Mouse (Mus musculus): ENCODE results near the gene Brca2.
"Not testable (repeated sequence)": the region's sequence is repeated elsewhere in the genome, so short reads cannot be mapped to it uniquely, and the experiment has no call there.

Brca2 gene

DNA sequence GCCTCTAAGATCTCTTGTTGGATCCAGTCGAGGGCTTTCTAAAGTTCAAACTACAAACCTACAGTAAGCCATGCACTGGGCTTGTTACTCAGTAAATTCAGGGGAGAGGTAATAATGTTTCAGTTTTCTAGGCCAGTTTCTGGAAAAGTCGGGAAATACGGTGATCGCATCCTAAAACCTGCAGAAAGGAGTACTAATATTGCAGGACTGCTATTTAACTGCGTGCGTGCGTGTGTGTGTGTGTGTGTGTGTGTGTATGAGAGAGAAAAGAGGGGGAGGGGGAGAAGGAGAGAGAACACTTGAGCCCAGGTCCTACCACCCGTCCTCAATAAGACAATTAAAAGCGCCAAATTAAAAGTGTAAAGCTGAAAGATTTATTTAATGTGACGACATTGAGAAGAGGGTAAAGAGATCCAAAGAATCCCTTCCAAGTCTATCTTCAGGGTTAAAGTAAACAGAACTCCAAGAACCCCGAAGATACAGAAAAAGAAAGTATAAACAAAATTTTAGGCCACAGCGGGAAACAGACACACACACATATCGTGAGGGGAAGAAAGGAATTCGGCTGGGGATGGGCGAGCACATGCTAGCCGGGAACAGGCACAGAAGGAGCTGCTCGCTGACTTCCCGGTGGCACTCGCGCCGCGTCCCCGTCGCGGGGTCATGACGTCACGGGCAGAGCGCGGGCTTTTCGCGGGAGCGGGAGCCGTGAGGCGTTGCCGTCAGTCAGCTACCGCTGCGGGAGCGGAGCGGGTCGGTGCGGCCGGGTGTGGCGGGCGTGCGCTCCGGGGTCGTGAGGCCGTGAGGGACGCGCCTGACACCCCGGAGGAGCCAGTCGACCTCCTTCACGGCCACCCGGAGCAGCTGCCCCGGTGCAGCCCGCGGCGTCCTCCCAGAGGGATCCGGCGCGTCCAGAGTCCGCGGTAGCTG is at the start of gene Brca2:
Gene Brca2 (plus strand): TSS at position 694 of the 930 bp plus-strand sequence.
- peak; percentile 89 for DNase-seq

- no peak for DNase-seq
Observed at GRCm38 (mm10) chr5:150477364-150477763, 45.1 kb upstream of the Brca2 start.

GRCm38 (mm10) chr5:150478612-150479011 is 43.8 kb upstream of the Brca2 start:
- no peak for DNase-seq

DNA sequence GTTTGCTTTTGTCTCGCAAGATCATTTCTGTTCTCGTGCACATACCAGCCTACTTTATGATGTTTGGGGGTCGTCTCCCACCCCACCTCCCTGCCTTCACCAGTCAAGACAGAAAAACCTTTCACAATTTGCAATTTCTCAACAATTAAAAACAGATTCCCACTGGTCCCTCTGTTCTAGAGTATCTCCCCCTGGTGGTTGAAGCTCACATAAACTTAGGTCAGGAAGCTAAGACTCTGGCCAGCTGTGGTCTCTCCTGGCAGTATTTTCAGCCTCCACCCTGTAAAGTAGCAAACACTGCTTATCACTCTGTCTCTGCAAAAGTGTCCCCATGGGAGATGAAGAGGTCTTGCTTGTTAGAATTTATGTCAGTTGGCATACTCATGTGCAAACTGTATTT is 37.2 kb upstream of the Brca2 start:
- DNase-seq: no peak

- no peak for DNase-seq
Observed at GRCm38 (mm10) chr5:150490285-150490684, 32.1 kb upstream of the Brca2 start.

- no peak for DNase-seq
Observed at GRCm38 (mm10) chr5:150490821-150491220, 31.6 kb upstream of the Brca2 start.

GRCm38 (mm10) chr5:150491573-150492173 is 30.8 kb upstream of the Brca2 start:
- DNase-seq: not testable (repeated sequence)

- peak; percentile 36 for DNase-seq
Observed at GRCm38 (mm10) chr5:150495792-150496191, 26.6 kb upstream of the Brca2 start.

- no peak for DNase-seq
Observed at GRCm38 (mm10) chr5:150510451-150511225, 11.8 kb upstream of the Brca2 start.

DNA sequence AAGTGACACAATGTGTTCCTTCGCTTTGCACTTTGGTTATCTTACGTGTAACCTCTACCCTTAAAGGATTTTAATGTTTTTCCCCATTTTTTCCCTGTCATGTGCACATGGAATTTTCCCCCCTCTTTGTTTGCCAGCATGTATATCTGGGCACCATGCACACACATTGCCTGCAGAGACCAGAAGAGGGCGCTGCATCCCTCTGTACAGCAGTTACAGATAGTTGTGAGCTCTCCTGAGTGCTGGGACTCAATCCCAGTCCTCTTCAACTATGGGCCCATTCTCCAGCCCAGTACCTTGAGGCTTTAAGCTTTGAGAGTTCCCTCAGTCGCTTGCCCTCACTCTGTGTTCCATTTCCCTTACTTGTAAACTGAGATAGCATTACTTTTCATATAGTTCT is 9.2 kb upstream of the Brca2 start:
- DNase-seq: no peak

- no peak for DNase-seq
Observed at GRCm38 (mm10) chr5:150514027-150514426, 8.4 kb upstream of the Brca2 start.

DNA sequence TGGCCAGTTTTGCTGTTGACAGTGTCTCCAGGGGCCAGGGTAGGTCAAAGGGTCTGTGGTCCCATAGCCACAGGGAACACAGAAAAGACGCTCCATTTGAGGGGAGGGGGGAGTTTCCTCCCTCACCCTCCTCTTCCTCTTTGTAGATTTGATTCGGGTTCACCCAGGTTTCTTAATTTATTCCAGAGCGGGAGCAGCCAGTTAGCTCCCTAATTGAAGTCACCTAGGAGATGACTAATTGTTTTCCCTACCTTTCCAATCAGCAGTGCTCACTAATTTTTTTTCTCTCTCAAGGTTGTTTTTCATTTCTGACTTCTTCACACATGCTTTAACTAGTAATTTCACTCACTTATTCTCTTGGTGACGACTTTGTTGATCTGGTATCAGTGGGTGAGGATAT is 4.4 kb upstream of the Brca2 start, which contains the start of gene Zar1l:
Gene Zar1l (minus strand): TSS at position 101 of the 400 bp plus-strand sequence.
- DNase-seq: no peak

DNA sequence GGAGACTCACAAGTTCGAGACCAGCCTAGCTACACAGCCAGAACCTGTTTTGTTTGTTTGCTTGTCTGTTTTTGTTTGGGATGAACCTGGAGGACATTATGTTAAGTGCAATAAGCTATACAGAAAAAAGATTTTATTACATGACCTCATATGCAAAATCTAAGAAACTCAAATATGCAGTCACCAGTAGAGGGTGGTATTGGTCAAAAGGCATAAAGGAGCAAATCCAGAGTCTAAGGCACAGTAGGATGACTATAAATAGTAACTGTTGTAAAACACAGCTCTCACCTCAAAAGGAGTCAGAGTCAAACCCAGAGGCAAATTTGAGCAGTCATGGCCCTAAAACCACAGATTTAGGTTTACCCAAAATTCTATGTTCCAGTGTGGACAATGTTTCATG is 2.9 kb upstream of the Brca2 start:
- no peak for DNase-seq

- DNase-seq: no peak
Observed at GRCm38 (mm10) chr5:150522867-150523234, 421 bp downstream of the Brca2 start.

DNA sequence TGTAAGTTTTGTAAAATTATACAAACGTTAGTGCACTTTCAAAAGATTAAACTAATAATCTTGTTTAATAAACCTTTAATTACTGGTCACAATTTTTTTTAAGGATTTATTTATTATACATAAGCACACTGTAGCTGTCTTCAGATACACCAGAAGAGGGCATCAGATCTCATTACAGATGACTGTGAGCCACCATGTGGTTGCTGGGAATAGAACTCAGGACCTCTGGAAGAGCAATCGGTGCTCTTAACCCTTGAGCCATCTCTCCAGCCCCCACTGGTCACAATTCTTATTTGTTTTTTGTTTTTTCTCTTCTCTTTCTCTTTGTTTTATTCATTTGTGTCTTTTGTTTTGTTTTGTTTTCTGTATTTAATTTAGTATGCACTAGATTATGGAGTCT is 2.8 kb downstream of the Brca2 start:
- no peak for DNase-seq

DNA sequence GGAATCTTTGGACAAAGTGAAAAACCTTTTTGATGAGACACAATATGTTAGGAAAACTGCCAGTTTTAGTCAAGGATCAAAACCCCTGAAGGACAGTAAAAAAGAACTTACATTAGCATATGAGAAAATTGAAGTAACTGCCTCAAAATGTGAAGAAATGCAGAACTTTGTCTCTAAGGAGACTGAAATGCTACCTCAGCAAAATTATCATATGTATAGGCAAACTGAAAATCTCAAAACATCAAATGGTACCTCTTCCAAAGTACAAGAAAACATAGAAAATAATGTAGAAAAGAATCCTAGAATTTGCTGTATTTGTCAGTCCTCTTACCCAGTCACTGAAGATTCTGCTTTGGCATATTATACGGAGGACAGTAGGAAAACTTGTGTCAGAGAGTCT is 18.9 kb downstream of the Brca2 start:
- no peak for DNase-seq

- DNase-seq: no peak
Observed at GRCm38 (mm10) chr5:150543184-150543583, 20.8 kb downstream of the Brca2 start.

- DNase-seq: no peak
Observed at GRCm38 (mm10) chr5:150551637-150552036, 29.2 kb downstream of the Brca2 start.

GRCm38 (mm10) chr5:150559519-150560103 is 37.2 kb downstream of the Brca2 start:
- no peak for DNase-seq

DNA sequence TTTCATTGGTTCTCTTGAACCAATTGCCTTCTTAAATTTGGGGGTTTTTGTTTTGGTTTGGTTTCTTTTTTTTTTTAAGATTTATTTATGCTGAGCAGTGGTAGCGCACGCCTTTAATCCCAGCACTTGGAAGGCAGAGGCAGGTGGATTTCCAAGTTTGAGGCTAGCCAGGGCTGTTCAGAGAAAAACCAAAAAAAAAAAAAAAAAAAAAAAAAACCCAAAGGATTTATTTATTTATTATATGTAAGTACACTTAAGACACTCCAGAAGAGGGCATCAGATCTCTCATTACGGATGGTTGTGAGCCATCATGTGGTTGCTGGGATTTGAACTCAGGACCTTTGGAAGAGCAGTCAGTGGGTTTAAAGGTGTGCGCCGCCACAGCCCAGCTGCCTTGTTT is 38.4 kb downstream of the Brca2 start:
- DNase-seq: no peak

GRCm38 (mm10) chr5:150561376-150561775 is 38.9 kb downstream of the Brca2 start:
- no peak for DNase-seq

GRCm38 (mm10) chr5:150561783-150562182 is 39.4 kb downstream of the Brca2 start:
- DNase-seq: no peak

DNA sequence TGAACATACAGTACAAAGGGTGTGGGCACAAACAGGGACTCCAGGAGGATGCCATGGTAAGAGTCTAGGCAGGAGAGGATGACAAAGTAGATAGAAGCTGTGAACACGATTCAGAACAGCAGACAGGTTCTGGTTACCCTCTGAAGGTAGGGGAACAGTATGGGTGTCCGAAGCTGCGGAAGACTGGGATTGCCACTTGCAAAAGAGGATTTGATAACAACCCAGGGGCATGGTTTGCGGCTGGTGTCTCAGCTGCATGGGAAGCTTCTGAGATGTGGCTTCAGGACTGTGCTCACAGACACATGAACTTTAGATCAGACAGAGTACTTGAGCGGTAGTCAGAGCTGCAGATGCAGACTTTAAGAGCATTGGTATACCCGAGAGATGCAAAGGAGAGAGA is 42.0 kb downstream of the Brca2 start:
- no peak for DNase-seq
